Mouse (Mus musculus) spleen, postnatal 14 days (tissue): ENCODE measurements around the gene Polr2m.
"Not testable (repeated sequence)": the region's sequence is repeated elsewhere in the genome, so short reads cannot be mapped to it uniquely, and the experiment has no call there.

Experiments used
- DNase-seq, 2 experiments: peaks; one replicate each; pipeline ENCODE4 v3.0.0; 2021 to 2022; ENCODE audit warnings: low spot score in 2 of 2

The Polr2m gene

GRCm38 (mm10) chr9:71485475-71486094 is at the start of gene Polr2m:
Polr2m (minus strand) TSS chr9:71485935.
- DNase-seq, result peak; percentile 79 to 87

DNA sequence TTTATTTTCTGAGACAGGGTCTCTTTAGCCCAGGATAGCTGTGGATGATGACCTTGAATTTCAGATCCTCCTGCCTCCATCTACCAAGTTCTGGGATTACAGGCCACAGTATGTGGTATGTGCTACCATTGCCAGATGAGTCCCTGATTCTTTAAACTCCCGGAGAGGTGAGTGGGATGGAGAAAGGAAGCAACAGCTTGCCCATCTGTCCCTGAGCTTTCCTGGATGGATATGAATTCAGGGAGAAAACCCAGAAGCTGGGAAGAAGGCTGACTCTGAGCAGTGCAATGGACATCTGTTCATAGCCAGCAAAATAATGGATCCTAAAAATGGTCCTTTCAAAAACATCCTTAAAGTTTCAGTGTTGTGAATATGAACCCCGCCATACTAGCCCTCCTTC is 49.3 kb upstream of the Polr2m start:
- no peak for DNase-seq

GRCm38 (mm10) chr9:71529960-71530359 is 44.2 kb upstream of the Polr2m start:
- no peak for DNase-seq

DNA sequence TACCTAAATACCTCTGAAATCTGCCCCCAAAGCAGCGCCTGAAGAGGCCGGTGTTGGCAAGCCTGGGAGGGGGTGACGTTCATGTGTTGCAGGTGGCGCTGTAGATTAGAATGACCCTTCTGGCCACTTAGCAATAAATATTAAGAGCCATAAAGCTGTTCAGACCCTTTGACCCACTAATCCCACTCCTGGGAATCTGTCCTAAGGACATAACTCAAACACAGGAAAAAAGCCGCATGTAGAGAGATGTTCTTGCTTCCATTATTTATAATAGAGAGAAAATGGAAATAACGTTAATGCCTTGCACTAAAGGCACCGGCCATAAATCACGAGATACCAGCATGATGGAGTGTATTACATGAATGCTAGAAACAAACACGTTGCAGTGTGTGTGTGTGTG is 41.7 kb upstream of the Polr2m start:
- no peak for DNase-seq

- no peak for DNase-seq
Measured at GRCm38 (mm10) chr9:71523901-71524300, 38.2 kb upstream of the Polr2m start.

DNA sequence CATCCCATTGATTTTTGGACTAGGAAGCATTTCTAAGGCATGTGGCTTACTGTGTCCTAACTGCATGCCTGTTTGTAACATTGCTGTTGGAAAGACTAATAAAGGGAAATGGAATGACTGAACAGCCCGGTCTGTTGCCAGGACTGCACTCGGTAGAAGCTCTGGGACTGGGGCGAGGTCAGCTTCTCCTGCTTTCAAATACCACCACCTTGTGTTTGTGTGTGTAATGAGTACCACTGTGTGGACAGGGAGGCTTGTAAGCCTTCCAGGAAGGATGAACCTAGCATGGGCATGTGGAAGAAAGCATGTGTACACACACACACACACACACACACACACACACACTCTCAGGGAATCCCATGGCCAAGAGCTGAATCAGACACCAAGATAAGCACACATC is 34.1 kb upstream of the Polr2m start:
- no peak for DNase-seq

GRCm38 (mm10) chr9:71517487-71517886 is 31.8 kb upstream of the Polr2m start:
- DNase-seq, result no peak

- DNase-seq, result no peak
Measured at GRCm38 (mm10) chr9:71515862-71516261, 30.1 kb upstream of the Polr2m start.

DNA sequence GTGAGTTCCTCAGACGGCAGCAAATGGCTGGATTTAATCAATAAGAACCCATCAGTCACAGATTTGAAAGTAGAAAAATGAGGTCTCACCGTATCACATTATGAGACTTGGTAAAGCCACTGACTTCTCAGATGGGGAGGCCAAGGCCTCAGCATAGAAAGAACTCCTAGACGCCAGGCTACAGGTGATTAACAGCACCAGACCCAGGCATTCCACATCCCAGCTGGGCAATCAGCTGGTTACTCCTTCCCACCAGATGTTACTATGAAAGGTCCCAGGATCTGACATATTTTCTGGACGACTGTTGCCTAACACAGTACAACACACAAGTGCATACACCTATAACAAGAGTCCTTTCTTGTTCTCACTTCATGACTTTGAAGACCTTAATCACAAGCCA is 27.8 kb upstream of the Polr2m start:
- no peak for DNase-seq

- DNase-seq, result no peak
Measured at GRCm38 (mm10) chr9:71512899-71513298, 27.2 kb upstream of the Polr2m start.

DNA sequence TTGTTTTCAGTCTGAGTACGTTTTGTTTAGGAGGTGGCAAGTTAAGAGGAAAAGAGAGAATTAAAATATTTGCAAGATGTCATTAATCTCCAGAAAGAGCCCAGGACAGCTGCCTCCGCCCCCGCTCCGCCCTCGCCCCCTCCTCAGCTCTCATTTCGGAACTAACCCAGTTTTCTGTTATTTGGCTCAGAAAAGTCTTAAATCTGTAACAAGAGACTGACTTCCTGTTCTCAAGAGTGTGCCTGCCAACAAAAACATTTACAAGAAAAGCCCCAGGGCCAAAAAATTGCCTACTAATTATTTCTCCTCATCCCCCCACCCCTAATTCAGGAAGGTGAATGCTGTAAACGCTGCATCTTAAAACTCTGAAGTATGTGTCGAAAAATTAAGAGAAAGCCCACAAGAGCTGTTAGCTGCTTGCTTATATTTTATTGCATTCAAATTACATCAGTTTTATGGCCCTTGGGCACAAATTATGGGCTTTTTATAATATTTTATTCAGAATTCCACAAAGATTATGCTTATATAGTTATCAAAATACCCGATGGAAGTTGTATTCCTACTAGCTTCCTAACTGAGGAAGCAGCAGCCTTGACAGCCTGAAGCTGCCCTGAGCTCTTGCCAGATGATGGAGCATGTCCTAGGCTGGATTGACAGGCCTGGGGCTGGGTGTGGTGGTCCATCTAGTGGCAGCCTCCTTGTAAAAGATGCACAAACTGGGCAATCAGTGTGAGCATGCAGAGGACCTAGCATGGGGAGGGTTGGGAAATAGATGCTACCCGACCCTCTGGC is 12.9 kb upstream of the Polr2m start:
- no peak for DNase-seq

DNA sequence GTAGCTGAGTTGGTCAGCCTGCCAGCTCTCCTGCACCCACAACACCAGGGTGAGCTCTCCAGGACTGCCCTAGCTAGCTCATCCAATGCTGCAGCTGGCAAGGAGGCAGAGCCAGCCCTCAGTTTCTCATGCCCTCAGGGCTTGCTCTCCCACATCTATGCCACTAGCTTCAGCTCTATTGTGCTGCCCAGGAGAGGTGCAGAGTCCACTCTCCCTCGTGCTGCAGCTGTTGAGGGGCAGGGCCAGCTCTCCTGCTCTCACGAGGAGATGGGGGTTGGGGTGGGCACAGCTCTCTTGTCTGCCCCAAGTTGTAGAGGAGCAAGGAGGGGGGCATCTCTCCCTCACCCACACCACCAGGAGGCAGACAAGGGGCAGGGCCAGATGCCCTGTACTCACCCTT is 10.9 kb upstream of the Polr2m start:
- DNase-seq, result no peak

- no peak for DNase-seq
Measured at GRCm38 (mm10) chr9:71493771-71494170, 8.0 kb upstream of the Polr2m start.

DNA sequence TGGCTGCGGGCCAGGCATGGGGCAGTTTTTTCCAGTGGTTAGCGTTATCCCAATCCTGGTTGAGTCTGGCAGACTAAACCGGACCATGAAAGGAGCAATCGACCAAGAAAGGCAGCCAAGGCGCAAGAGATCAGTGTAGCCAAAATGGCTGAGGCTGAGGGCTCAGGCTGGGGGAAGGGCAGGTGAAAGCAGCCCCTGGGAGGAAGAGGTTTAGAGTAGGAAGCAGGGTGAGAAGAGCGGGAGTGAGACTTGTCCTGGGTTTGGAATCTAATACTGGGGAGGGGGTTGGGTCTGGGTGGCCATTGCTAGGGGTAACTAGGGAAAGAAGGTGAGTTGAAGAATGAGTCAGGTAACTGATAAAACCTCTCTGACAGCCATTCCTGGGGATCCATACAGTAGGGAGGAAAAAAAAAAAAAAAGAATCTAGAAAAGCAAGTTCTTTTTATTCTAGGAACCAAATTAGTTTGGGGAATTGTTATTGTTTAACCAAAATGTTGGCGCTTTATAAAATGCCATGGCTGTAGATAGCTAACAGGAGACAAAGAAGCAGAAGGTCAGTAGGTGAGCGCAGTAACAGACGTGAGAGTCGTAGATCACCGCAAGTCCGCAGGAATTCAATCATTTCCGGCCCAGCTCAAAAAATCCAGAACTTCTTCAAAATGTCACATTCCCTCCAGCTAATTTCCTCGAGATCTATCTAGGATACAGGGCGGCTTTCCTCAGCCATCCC is 6.7 kb upstream of the Polr2m start:
- no peak for DNase-seq

- DNase-seq, result no peak
Measured at GRCm38 (mm10) chr9:71490076-71490475, 4.3 kb upstream of the Polr2m start.

- DNase-seq, result no peak
Measured at GRCm38 (mm10) chr9:71486127-71486526, 392 bp upstream of the Polr2m start.

GRCm38 (mm10) chr9:71484871-71485474 is 762 bp downstream of the Polr2m start:
- no peak for DNase-seq

- DNase-seq, result not testable (repeated sequence)
Measured at GRCm38 (mm10) chr9:71483872-71484271, 1.9 kb downstream of the Polr2m start.

DNA sequence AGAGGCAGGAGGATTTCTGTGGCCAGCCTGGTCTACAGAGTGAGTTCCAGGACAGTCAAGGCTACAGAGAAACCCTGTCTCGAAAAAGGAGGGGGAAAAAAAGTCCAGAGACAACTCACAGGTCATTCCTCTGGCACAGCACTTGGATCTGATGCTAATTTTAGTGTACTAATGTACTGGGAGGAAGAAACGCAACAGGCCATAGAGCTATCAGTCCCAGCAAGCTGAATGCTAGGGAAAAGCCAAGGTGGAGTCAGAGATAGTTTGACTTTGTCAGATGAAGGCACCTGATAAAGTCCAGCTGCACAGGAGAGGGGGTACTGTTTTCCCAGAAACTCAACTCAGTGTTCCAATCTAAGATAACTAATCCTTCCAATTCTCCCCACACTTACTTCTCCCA is 5.4 kb downstream of the Polr2m start:
- no peak for DNase-seq

GRCm38 (mm10) chr9:71479413-71479812 is 6.3 kb downstream of the Polr2m start:
- DNase-seq, result no peak

DNA sequence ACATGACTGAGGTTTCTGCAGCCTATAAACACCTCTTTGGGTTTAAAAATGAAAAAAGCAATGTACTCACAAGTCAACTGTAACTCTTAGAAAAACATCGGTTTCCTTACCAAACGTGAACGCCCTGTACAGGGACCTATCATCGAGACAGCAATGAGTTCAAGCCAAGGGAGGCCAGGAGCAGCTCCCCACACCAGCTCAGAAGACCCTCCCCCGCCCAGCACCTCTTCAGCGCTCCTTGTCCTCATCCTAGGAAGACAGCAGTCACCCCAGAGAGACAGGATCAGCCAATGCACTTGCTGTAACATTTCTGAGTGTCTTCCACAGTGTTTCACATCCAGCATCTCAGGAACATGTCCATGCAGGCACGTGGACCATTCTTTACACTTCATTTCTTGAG is 7.1 kb downstream of the Polr2m start:
- no peak for DNase-seq

DNA sequence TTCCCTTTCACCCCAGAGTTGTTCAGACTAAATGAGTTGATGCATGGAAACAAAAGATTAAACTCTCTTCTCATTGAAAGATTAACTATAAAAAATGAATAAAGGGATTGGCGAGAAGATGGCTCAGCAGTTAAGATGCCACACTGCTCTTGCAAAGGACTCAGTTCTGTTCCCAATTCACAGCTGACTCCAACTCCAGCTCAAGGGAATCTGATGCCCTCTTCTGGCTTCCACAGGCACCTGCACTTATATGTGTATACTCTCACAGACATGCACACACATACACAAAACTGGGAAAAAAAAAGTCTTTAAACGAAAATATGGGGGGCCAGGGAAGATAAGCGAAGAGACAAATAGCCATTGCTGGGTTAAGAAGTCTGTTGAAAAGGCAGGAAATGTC is 9.1 kb downstream of the Polr2m start:
- DNase-seq, result no peak
